Mouse (Mus musculus) kidney, adult 8-10 months (tissue): ENCODE measurements at regions not wholly inside any gene's neighbourhood (a gene's known extent, or its start where the extent isn't known, plus 50 kb on each side); places are given as distances from the start of the nearest gene placed in this dataset.

Experiments
- DNase-seq, 2 experiments: peaks; one replicate each; pipeline ENCODE4 v3.0.0; 2022

- DNase-seq: peak; percentile 34 to 55
Measured at GRCm38 (mm10) chr11:31530851-31531250, 140.8 kb downstream of the Bod1 start.

DNA sequence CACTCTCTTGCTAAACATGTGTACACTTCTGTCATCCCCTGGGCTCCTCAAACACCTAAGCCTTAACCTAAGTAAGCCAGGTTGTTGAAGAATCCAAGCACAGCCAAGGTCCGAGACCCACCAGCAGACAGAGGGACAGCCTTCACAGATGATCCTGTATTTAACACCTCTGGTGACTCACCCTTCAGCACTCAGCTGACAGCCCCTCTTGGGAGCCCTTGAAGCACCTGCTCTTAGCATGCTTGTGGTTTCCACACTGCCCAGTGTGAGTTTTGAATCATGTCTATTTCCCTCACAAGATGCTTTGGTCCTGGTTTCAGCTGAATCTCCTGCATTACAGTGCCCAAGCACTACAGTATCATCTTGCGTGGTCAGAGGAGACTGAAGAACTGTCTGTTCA is 142.0 kb downstream of the Bod1 start:
- no peak for DNase-seq

- no peak for DNase-seq
Measured at GRCm38 (mm10) chr11:31524708-31525107, 147.0 kb downstream of the Bod1 start.

DNA sequence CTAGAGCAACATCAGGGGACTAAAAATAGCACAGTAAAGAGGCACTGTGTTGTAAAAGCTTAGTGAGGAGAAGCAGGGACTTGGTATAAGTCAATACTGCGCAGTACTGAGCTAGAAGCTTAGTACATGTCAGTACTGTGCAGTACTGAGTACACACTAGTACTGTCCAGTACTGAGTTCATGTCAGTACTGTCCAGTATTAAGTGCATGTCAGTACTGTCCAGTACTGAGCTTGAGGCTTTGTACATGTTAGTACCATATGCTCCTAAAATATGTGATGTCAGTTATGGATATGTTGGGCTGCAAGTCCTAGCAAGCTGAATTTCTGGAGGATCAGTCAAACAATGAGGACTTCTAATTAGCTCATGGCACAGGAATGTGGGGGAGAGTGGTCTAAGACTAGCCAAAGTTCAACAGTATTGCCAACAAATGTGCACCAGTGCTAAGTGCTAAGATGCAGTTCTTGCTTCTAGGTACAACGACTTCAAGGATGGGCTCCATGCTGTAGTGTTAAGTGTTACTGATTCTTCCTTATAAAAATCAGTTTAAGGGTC is 147.5 kb downstream of the Bod1 start:
- no peak for DNase-seq

DNA sequence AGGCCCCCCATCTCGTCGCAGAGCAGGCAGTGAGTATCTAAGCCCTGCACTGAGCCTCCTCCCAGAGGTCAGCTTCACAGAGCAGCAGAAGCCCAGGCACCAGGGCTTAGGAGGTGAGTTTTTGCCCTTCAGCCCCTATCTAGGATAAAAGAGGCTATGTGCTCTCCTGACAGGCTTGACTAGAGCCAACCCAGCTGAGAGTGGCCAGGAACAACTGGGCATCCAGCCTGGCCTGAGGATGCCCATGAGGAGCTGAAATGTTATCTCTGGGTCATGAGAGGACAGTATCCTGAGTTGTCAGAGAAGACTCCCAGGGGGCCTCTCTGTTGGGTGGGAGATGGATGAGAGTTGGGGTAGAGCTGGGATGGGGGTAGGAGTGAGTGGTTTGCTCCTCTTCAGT is 149.6 kb downstream of the Bod1 start:
- no peak for DNase-seq

GRCm38 (mm10) chr11:31520909-31521308 is 150.8 kb downstream of the Bod1 start:
- DNase-seq: no peak

GRCm38 (mm10) chr11:31503239-31503916 is 133.5 kb upstream of the Stc2 start:
- peak in 1 of 2 experiments; percentile 3 for DNase-seq

GRCm38 (mm10) chr11:31485429-31485828 is 115.6 kb upstream of the Stc2 start:
- no peak for DNase-seq

GRCm38 (mm10) chr11:31481057-31481340 is 111.1 kb upstream of the Stc2 start:
- DNase-seq: no peak

- no peak for DNase-seq
Measured at GRCm38 (mm10) chr11:31480225-31481056, 110.6 kb upstream of the Stc2 start.

DNA sequence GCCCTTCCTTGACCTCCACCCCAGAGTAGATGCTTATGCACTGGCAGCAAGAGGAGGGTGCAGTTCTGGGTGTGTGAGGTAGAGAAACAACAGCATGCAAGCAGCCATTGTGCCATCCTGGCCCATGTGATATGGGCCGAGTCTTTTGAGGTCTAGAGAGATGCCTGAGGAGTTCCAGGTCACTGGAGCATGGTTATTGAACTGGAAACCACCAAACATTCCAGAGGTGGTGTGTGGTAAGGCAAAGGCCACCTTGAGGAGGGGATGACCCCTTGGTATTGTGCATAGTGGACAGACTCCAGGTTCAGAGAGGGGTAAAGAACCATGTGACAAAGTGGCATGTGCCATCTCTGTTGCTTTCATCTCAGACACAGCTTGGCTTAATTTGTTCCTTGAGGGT is 107.9 kb upstream of the Stc2 start:
- DNase-seq: peak; percentile 63 to 69

- DNase-seq: peak; percentile 48 to 65
Measured at GRCm38 (mm10) chr11:31477104-31477503, 107.2 kb upstream of the Stc2 start.

GRCm38 (mm10) chr11:31473017-31473416 is 103.1 kb upstream of the Stc2 start:
- DNase-seq: peak in 1 of 2 experiments; percentile 27

DNA sequence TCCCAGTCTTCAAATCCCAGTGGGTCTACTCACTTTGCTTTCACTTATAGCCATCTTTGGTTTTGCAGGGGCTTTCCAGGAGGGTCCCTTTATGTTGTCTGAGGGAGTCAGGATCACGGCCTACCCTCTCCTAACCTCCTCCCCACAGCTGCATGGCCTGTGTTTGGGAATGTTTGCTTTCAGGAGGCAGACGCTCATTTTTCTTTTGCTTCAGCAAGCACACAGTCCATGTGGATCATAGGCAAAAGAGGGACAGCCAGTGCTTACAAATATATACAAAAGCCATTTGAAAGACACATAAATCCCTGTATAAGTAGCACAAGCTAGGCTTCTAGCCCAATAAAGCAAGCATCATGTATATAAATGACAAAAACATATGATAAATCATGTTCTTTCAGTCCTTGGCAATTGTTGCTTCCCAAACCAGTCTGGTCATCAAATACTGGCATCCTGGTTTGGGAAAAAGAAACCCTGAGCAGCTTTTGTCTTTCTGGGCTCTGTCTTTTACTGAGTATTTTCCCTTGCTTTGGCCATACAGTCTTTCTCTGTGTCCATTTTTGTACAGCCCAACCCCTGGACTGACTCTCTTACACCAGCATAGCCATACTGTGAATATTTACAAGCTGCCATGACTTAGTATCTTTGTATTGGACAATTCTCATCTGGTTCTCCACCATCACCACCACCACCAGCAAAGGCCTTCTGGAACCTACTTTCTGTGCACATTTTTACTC is 101.0 kb upstream of the Stc2 start:
- no peak for DNase-seq

DNA sequence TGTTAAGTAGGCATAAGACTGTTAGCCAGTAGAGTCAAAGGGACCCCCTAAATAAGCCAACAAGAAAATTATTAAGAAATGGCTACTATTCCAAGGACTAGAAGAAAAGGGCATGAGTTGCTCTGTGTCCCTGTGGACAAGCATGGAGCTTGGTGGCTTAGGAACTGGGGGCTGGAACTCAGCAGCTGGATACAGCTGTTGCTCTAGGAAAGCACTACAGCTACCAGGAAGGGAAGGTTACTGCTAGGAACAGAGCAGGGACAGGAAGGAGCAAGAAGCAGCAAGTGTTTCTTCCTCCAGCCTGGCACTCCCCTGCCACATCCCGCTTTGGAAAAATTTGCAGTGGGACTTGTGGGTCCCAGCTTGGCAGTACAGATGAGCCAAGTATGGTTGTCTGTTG is 95.0 kb upstream of the Stc2 start:
- no peak for DNase-seq

DNA sequence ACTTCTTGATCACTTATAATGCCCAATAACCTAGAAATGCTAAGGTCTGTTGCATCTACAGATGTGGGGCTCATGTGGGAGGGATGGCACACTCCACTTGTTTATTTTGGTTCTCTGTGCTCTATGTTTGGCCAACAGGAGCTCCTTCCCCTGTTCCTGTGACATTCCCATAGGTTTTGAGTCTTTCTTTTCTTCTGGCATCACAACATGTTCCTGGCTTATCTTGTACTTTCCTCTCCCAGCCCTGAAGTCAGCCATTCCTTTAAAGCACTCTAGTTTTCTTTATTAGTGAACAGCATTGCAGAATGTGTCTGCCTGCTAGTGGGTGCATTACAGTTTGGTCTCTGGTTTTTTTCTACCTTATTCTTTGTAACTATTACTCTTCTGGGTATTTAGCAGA is 92.6 kb upstream of the Stc2 start:
- no peak for DNase-seq

DNA sequence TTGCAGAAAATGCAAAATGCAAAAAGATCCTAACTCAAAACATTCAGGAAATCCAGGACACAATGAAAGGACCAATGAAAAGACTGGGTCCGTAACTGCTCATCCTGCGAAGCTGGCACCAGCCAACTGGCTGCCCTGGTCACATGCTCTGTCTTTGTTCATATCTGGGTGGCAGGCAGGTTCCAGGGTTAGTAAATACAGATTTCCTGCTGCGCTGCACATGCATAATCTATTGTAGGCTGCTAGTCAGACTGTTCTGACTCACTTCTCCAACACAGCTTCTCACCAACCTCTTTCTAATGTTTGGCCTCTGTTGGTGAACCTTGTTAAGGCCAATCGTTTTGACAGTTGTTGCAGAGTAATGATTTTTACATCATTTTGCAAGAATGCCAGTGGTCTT is 92.0 kb upstream of the Stc2 start:
- DNase-seq: no peak

DNA sequence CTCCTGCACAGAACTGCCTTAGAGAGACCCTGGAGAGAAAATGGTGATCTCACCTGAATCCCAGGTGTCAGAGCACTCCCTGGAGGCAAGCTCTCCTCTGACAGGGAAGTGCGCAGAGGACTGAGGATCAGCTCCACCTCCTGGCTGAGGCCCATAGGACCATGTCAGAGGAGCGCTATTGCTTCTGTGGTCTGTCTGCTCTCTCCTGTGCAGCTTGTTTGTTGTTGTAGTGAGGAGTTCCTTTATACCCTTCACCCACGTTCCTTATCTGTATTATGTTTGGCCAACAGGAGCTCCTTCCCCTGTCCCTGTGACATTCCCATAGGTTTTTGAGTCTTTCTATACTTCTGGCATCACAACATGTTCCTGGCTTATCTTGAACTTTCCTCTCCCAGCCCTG is 91.5 kb upstream of the Stc2 start:
- DNase-seq: no peak

DNA sequence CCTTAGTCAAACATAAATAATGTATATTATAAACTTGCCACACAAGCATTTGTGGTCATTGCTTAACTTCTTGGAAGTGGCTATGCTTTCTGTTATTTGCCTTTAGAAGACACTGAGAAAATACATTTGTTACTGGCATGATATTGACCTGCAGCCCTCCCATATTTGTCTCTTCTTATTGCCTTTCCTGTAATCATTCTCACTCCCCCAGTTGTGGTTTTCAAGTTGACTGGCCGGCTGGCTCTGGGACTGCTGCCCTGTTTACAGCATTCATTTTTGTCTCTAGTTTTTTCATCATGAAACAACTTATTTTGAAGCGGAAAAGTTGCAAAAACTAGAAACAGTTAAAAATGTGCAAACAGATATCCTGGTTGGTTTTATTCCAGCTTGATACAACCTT is 57.5 kb upstream of the Stc2 start:
- no peak for DNase-seq
